Mouse (Mus musculus): Measurements from ENCODE around the gene Thop1. TPM values are rescaled to one million over a fixed set of nuclear protein-coding genes. Genes with fewer than 3 reads are reported as not detected.

Thop1 gene
- polyA plus RNA-seq (2015; fragmentation: Illumina TruSeq; extraction: RNeasy Lipid Tissue Mini Kit (QIAGEN cat#74804); ENCODE audit: low read depth, low replicate concordance) = 39.4 TPM

DNA sequence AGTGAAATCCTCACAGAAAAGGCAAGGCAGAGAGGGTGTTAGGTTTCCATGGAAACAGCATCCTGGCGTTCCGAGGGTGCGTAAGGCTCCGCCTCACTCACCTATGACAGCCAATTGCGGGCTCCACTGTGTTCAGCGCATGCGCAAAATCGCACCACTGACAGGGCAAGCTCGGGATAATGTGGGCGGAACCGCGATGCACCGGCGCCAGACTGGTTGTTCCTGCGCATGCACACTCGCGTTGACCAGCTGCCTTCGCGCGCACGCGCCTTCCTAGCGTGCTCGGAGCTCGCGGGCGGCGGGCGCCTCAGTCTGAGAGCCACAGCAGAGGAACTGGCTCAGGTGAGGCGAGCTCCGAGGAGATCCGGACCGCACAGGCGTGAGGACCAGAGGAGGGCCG lies at the start of gene Thop1:
Gene Thop1 (plus strand): TSS at position 200 of the 400 bp plus-strand sequence.

DNA sequence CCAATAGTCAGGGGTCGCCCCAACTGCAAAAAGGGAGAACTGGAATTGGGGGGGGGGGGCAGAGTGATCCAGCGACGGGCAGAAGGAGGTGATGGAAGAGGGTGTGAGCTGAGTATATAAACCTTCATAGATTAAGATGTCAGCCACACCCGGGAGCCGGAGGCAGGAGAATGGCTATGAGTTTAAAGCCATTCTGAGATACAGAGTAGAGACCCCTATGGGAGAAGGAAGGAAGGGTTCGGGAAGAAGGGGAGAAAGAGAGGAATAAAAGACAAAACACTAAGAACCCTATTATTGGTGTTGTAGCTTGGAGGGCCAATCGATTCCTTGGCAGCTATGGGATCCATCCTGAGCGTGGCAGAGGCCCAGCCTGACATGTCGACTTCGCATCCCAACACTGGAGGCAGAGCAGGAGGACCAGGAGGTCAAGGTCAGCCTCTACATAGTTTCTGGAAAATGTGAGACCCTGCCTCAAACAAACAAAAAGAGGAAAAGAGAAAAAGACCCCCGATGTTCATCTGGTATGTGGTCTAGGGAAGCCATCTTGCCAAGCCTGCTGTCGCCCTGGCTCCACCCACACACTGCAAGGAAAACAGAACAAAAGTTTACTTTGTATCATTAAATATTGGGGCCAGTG lies 44.1 kb upstream of the Thop1 start, which contains the start of gene Diras1:
Gene Diras1 (minus strand): TSS at position 24 of the 637 bp plus-strand sequence.

DNA sequence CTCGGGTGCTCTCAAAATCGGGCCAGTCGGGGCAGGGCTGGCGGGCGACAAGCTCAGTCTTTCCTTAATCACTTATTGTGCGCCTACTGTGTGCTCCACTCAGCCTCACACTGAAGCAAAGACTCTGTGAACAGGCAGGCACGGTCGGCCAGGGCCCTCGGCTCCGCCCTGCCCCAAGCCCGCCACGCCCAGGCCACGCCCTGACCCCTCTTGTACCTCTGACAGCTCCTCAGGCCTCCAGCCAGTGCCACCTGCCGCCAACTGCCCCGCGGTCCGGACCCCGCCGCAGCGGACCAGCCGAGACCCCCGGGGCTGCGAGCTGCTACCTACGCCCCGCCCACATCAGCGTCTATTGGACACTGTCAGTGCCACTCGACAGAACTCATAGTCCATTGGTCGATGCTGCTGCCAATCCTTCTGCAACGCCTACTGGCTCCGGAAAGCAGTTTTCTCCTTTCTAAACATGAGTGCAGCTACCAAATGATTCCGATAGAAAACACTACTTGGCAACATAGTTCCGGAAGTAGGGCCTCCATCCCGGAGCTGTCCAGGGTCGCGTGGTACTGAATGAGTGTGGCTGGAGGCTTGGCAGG lies 32.8 kb upstream of the Thop1 start, which contains the start of gene Slc39a3:
Gene Slc39a3 (minus strand): TSS at position 439 of the 593 bp plus-strand sequence.

DNA sequence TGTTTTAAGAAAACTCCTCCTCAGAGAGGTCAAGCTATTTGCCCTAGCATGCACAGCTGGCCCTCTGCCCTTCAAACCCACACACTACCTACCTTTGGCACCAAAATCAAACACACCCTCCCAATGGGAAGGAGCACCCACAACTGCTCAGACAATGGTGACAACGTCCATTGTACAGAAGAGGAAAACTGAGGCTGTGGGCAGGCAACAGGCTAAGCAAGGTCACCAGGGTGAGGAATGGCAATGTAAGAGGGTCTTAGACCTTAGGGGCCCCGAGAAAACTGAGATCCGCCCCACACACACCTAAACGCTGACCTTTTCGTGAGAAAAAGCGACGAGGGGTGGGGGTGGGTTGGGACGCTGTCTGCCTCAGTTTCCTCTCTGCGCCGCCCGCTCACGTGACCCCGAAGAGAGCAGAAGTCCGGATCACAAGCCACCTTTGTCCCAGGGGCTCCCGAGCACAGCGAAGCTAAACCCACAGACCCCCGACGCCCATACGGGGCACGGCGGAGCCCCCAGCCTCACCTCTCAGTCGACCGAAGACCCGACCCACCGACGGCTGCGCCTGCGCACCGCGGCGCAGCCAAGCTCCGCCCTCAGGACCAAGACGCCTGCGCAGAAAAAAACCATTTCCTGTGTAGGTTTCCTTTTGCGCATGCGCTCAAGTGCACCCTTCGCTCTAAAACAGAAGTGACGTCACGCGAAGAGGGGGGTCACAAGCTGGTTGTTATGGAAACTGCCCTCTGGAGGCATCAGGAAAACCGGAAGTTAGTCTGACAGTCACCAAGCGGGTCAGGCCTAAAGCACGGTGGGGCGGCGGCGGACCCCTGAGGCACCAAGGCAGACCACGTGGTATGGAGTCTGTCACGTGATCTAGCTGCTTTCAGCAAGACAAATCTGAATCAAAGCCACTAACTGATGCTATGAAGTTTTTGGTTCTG lies 10.0 kb upstream of the Thop1 start, which contains the start of gene Sgta:
Gene Sgta (minus strand): TSS at position 579 of the 941 bp plus-strand sequence.

DNA sequence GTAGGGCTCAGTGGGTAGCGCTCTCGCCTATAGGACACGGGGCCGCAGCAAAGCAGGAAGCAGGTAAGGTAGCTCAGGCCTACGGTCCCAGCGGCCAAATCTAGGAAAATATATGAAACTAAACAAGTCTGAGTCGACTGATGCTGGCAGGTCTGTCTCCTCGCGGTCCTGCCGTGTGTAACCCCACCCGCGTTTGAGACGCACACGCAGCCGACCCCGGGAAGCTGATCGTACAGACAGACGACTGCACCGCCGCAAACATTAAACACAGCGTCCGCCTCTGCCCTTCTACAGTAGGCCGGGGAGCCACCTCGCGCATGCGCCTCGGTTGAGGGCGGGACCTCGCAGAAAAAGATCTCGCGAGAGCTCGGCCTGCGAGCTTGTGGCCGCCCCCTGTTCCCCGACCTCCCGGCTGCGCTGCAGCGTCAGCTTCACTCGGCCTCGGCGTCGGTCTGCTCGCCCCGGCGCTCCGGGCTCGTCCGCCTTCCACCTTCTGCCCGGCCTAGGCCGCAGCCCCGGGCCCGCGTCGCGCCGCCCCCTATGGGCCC lies 35.8 kb downstream of the Thop1 start, which contains the start of gene Map2k2:
Gene Map2k2 (plus strand): TSS at position 351 of the 548 bp plus-strand sequence.

Other genes starting within 250 kb of the Thop1 start
- gene Oaz1, start 243.4 kb upstream of the Thop1 start, polyA plus RNA-seq (2015; fragmentation: Illumina TruSeq; extraction: RNeasy Lipid Tissue Mini Kit (QIAGEN cat#74804); ENCODE audit: low read depth, low replicate concordance) = 912 TPM
- gene Lingo3, start 226.0 kb upstream of the Thop1 start, polyA plus RNA-seq (2015; fragmentation: Illumina TruSeq; extraction: RNeasy Lipid Tissue Mini Kit (QIAGEN cat#74804); ENCODE audit: low read depth, low replicate concordance) = 20.1 TPM
- 197 TPM for gene Lsm7, start 214.8 kb upstream of the Thop1 start, polyA plus RNA-seq (2015; fragmentation: Illumina TruSeq; extraction: RNeasy Lipid Tissue Mini Kit (QIAGEN cat#74804); ENCODE audit: low read depth, low replicate concordance)
- 38.1 TPM for gene Sppl2b, start 214.8 kb upstream of the Thop1 start, polyA plus RNA-seq (2015; fragmentation: Illumina TruSeq; extraction: RNeasy Lipid Tissue Mini Kit (QIAGEN cat#74804); ENCODE audit: low read depth, low replicate concordance)
- gene Tmprss9, start 198.2 kb upstream of the Thop1 start, polyA plus RNA-seq (2015; fragmentation: Illumina TruSeq; extraction: RNeasy Lipid Tissue Mini Kit (QIAGEN cat#74804); ENCODE audit: low read depth, low replicate concordance) = 0.33 TPM
- gene Timm13, start 169.1 kb upstream of the Thop1 start, polyA plus RNA-seq (2015; fragmentation: Illumina TruSeq; extraction: RNeasy Lipid Tissue Mini Kit (QIAGEN cat#74804); ENCODE audit: low read depth, low replicate concordance) = 182 TPM
- gene Lmnb2, start 151.8 kb upstream of the Thop1 start, polyA plus RNA-seq (2015; fragmentation: Illumina TruSeq; extraction: RNeasy Lipid Tissue Mini Kit (QIAGEN cat#74804); ENCODE audit: low read depth, low replicate concordance) = 15.5 TPM
- 15.9 TPM for gene Gadd45b, start 140.0 kb upstream of the Thop1 start, polyA plus RNA-seq (2015; fragmentation: Illumina TruSeq; extraction: RNeasy Lipid Tissue Mini Kit (QIAGEN cat#74804); ENCODE audit: low read depth, low replicate concordance)
- 167 TPM for gene Gng7, start 55.1 kb upstream of the Thop1 start, polyA plus RNA-seq (2015; fragmentation: Illumina TruSeq; extraction: RNeasy Lipid Tissue Mini Kit (QIAGEN cat#74804); ENCODE audit: low read depth, low replicate concordance)
- gene Diras1, start 44.4 kb upstream of the Thop1 start, polyA plus RNA-seq (2015; fragmentation: Illumina TruSeq; extraction: RNeasy Lipid Tissue Mini Kit (QIAGEN cat#74804); ENCODE audit: low read depth, low replicate concordance) = 90.3 TPM
- 48.1 TPM for gene Slc39a3, start 32.6 kb upstream of the Thop1 start, polyA plus RNA-seq (2015; fragmentation: Illumina TruSeq; extraction: RNeasy Lipid Tissue Mini Kit (QIAGEN cat#74804); ENCODE audit: low read depth, low replicate concordance)
- 171 TPM for gene Sgta, start 9.9 kb upstream of the Thop1 start, polyA plus RNA-seq (2015; fragmentation: Illumina TruSeq; extraction: RNeasy Lipid Tissue Mini Kit (QIAGEN cat#74804); ENCODE audit: low read depth, low replicate concordance)
- 0.51 TPM for gene Creb3l3, start 28.8 kb downstream of the Thop1 start, polyA plus RNA-seq (2015; fragmentation: Illumina TruSeq; extraction: RNeasy Lipid Tissue Mini Kit (QIAGEN cat#74804); ENCODE audit: low read depth, low replicate concordance)
- 96.3 TPM for gene Map2k2, start 35.9 kb downstream of the Thop1 start, polyA plus RNA-seq (2015; fragmentation: Illumina TruSeq; extraction: RNeasy Lipid Tissue Mini Kit (QIAGEN cat#74804); ENCODE audit: low read depth, low replicate concordance)
- gene Zbtb7a, start 65.2 kb downstream of the Thop1 start, polyA plus RNA-seq (2015; fragmentation: Illumina TruSeq; extraction: RNeasy Lipid Tissue Mini Kit (QIAGEN cat#74804); ENCODE audit: low read depth, low replicate concordance) = 45.3 TPM
- gene Pias4, start 97.9 kb downstream of the Thop1 start, polyA plus RNA-seq (2015; fragmentation: Illumina TruSeq; extraction: RNeasy Lipid Tissue Mini Kit (QIAGEN cat#74804); ENCODE audit: low read depth, low replicate concordance) = 17.8 TPM
- 804 TPM for gene Eef2, start 106.6 kb downstream of the Thop1 start, polyA plus RNA-seq (2015; fragmentation: Illumina TruSeq; extraction: RNeasy Lipid Tissue Mini Kit (QIAGEN cat#74804); ENCODE audit: low read depth, low replicate concordance)
- gene Dapk3, start 113.0 kb downstream of the Thop1 start, polyA plus RNA-seq (2015; fragmentation: Illumina TruSeq; extraction: RNeasy Lipid Tissue Mini Kit (QIAGEN cat#74804); ENCODE audit: low read depth, low replicate concordance) = 65.2 TPM
- not detected for gene 4930442H23Rik, start 113.8 kb downstream of the Thop1 start, polyA plus RNA-seq (2015; fragmentation: Illumina TruSeq; extraction: RNeasy Lipid Tissue Mini Kit (QIAGEN cat#74804); ENCODE audit: low read depth, low replicate concordance)
- not detected for gene Nmrk2, start 132.0 kb downstream of the Thop1 start, polyA plus RNA-seq (2015; fragmentation: Illumina TruSeq; extraction: RNeasy Lipid Tissue Mini Kit (QIAGEN cat#74804); ENCODE audit: low read depth, low replicate concordance)
- 148 TPM for gene Atcay, start 160.8 kb downstream of the Thop1 start, polyA plus RNA-seq (2015; fragmentation: Illumina TruSeq; extraction: RNeasy Lipid Tissue Mini Kit (QIAGEN cat#74804); ENCODE audit: low read depth, low replicate concordance)
- gene Zfr2, start 163.1 kb downstream of the Thop1 start, polyA plus RNA-seq (2015; fragmentation: Illumina TruSeq; extraction: RNeasy Lipid Tissue Mini Kit (QIAGEN cat#74804); ENCODE audit: low read depth, low replicate concordance) = 39.4 TPM
- 194 TPM for gene Matk, start 182.9 kb downstream of the Thop1 start, polyA plus RNA-seq (2015; fragmentation: Illumina TruSeq; extraction: RNeasy Lipid Tissue Mini Kit (QIAGEN cat#74804); ENCODE audit: low read depth, low replicate concordance)
- gene Mrpl54, start 196.9 kb downstream of the Thop1 start, polyA plus RNA-seq (2015; fragmentation: Illumina TruSeq; extraction: RNeasy Lipid Tissue Mini Kit (QIAGEN cat#74804); ENCODE audit: low read depth, low replicate concordance) = 82.8 TPM
- 30.7 TPM for gene Apba3, start 196.9 kb downstream of the Thop1 start, polyA plus RNA-seq (2015; fragmentation: Illumina TruSeq; extraction: RNeasy Lipid Tissue Mini Kit (QIAGEN cat#74804); ENCODE audit: low read depth, low replicate concordance)
- 0.57 TPM for gene Tjp3, start 221.5 kb downstream of the Thop1 start, polyA plus RNA-seq (2015; fragmentation: Illumina TruSeq; extraction: RNeasy Lipid Tissue Mini Kit (QIAGEN cat#74804); ENCODE audit: low read depth, low replicate concordance)
- gene Pip5k1c, start 222.9 kb downstream of the Thop1 start, polyA plus RNA-seq (2015; fragmentation: Illumina TruSeq; extraction: RNeasy Lipid Tissue Mini Kit (QIAGEN cat#74804); ENCODE audit: low read depth, low replicate concordance) = 246 TPM

All from brain, adult 10 weeks (tissue).